Mouse (Mus musculus) heart, embryonic 13.5 days (tissue): ENCODE data around the gene Zfp423. TPM values are rescaled to one million over a fixed set of nuclear protein-coding genes. Genes with fewer than 3 reads are reported as not detected.

ENCODE experiments used
- ATAC-seq: fragments of 200-750 bp; cut with Nextera tagmentation; 2 replicates; pipeline ENCODE4 v1.8.0; 2017; ENCODE audit warnings: moderate TSS enrichment; ENCODE audit not compliant: insufficient number of reproducible peaks, low FRiP score, low TSS enrichment; ENCODE audit errors: extremely low read depth
- H3K27ac ChIP-seq: fragments of 300-500 bp; sonication (generic); replicated peaks from 2 replicates; pipeline ENCODE4 v1.5.1; 2015; ENCODE audit warnings: moderate library complexity, mild to moderate bottlenecking, inconsistent platforms
- H3K27me3 ChIP-seq: fragments of 300-500 bp; sonication (generic); replicated peaks from 2 replicates; pipeline ENCODE4 v1.6.1; 2015; ENCODE audit warnings: mild to moderate bottlenecking, inconsistent platforms
- H3K36me3 ChIP-seq: fragments of 300-500 bp; sonication (generic); 2 replicates; pipeline ENCODE4 v1.6.1; 2015; ENCODE audit warnings: mild to moderate bottlenecking, inconsistent platforms
- H3K4me1 ChIP-seq: fragments of 300-500 bp; sonication (generic); 2 replicates; pipeline ENCODE4 v1.6.1; 2015; ENCODE audit warnings: inconsistent platforms
- H3K4me2 ChIP-seq: fragments of 300-500 bp; sonication (generic); 2 replicates; pipeline ENCODE4 v1.6.1; 2015; ENCODE audit warnings: inconsistent platforms, mild to moderate bottlenecking, moderate library complexity
- H3K4me3 ChIP-seq: fragments of 300-500 bp; sonication (generic); 2 replicates; pipeline ENCODE4 v1.5.1; 2015; ENCODE audit warnings: moderate library complexity, mild to moderate bottlenecking, inconsistent platforms
- H3K9ac ChIP-seq: fragments of 300-500 bp; sonication (generic); 2 replicates; pipeline ENCODE4 v1.6.1; 2015; ENCODE audit warnings: inconsistent platforms, mild to moderate bottlenecking, moderate library complexity
- H3K9me3 ChIP-seq: fragments of 300-500 bp; sonication (generic); 2 replicates; pipeline ENCODE4 v1.6.1; 2016; ENCODE audit warnings: inconsistent platforms
- WGBS: fragments of 180-500 bp; shearing (Covaris S2); methylation state at CpG from one replicate; pipeline ENCODE4 v1.1.7; 2015; ENCODE audit warnings: mixed read lengths; 5-methylcytosine and 5-hydroxymethylcytosine counted together
- polyA plus RNA-seq: library from polyadenylated mRNA; unstranded; fragments of >200 nt; fragmentation: Nextera tagmentation; extraction: Ambion mirVana; gene quantifications from 2 replicates; pipeline ENCODE4 v1.2.1, GENCODE M21; 2015

Zfp423 gene
- polyA plus RNA-seq, 1 experiment from 2014 or later, result 4.1 TPM

- 0 out of 2 replicates have a peak overlapping the region, but pooled peaks have one; percentile 8 for H3K9ac ChIP-seq
- no peak for ATAC-seq
- no peaks in the 10 kb centered on the region for H3K9me3 ChIP-seq
- H3K27me3 ChIP-seq, result peaks cover 72% of the 10 kb centered on the region
- peak overlapping the region; percentile 67 for H3K4me2 ChIP-seq
- H3K4me3 ChIP-seq, result peak overlapping the region; percentile 41
- H3K36me3 ChIP-seq, result no peaks in the 10 kb centered on the region
- H3K4me1 ChIP-seq, result peaks cover 40% of the 10 kb centered on the region
- H3K27ac ChIP-seq, result no peak overlapping the region
- 13% methylated on average over 34 of the region's 34 CpGs for WGBS
These were observed 298.2 kb downstream of the Zfp423 start for GRCm38 (mm10) chr8:87660916-87661910.

GRCm38 (mm10) chr8:87660029-87660915 is 299.1 kb downstream of the Zfp423 start:
- H3K4me1 ChIP-seq, result peaks cover 45% of the 10 kb centered on the region
- H3K27me3 ChIP-seq, result peaks cover 69% of the 10 kb centered on the region
- H3K27ac ChIP-seq, result no peak overlapping the region
- ATAC-seq, result no peak
- H3K36me3 ChIP-seq, result no peaks in the 10 kb centered on the region
- peak overlapping the region; percentile 33; the same call in 1 of the 2 replicates for H3K9ac ChIP-seq
- no peaks in the 10 kb centered on the region for H3K9me3 ChIP-seq
- WGBS, result 3% methylated on average over 43 of the region's 43 CpGs
- peak overlapping the region; percentile 41 for H3K4me3 ChIP-seq
- peak overlapping the region; percentile 67 for H3K4me2 ChIP-seq

GRCm38 (mm10) chr8:87657488-87657887 is 301.9 kb downstream of the Zfp423 start:
- H3K4me2 ChIP-seq, result no peak overlapping the region; the same call in 1 of the 2 replicates

GRCm38 (mm10) chr8:87656484-87657230 is 302.7 kb downstream of the Zfp423 start:
- 9% methylated on average over 35 of the region's 35 CpGs for WGBS
- Histone ChIP-seq H3K27ac (no peak overlapping the region), H3K4me2 (peak overlapping the region; percentile 78), H3K4me3 (peak overlapping the region; percentile 50), H3K36me3 (no peaks in the 10 kb centered on the region), H3K9ac (peak overlapping the region; percentile 54), H3K9me3 (no peaks in the 10 kb centered on the region), H3K4me1 (peaks cover 32% of the 10 kb centered on the region), H3K27me3 (peaks cover 39% of the 10 kb centered on the region)
- peak; percentile 79; the same call in 1 of the 2 replicates for ATAC-seq

More at GRCm38 (mm10) chr8:87657488-87657887, 301.9 kb downstream of the Zfp423 start:
- Histone ChIP-seq H3K27ac (no peak overlapping the region), H3K9ac (no peak overlapping the region), H3K9me3 (no peaks in the 10 kb centered on the region), H3K4me3 (no peak overlapping the region), H3K27me3 (peaks cover 46% of the 10 kb centered on the region), H3K36me3 (no peaks in the 10 kb centered on the region), H3K4me1 (peaks cover 36% of the 10 kb centered on the region)
- 42% methylated on average over 4 of the region's 4 CpGs for WGBS
- no peak for ATAC-seq

GRCm38 (mm10) chr8:87655946-87656345 is 303.4 kb downstream of the Zfp423 start:
- Histone ChIP-seq H3K4me1 (peaks cover 28% of the 10 kb centered on the region), H3K9ac (no peak overlapping the region), H3K36me3 (no peaks in the 10 kb centered on the region), H3K27me3 (peaks cover 32% of the 10 kb centered on the region), H3K9me3 (no peaks in the 10 kb centered on the region), H3K4me2 (peak overlapping the region; percentile 78), H3K27ac (no peak overlapping the region), H3K4me3 (no peak overlapping the region)
- ATAC-seq, result no peak
- WGBS, result 76% methylated on average over 9 of the region's 9 CpGs

- no peaks in the 10 kb centered on the region for H3K9me3 ChIP-seq
- WGBS, result 77% methylated on average over 9 of the region's 9 CpGs
These were observed 311.6 kb downstream of the Zfp423 start for GRCm38 (mm10) chr8:87647781-87648180.

GRCm38 (mm10) chr8:87645829-87646483 is 313.4 kb downstream of the Zfp423 start:
- ATAC-seq, result no peak
- 63% methylated on average over 5 of the region's 5 CpGs for WGBS
- Histone ChIP-seq H3K4me1 (no peaks in the 10 kb centered on the region), H3K9me3 (no peaks in the 10 kb centered on the region), H3K9ac (no peak overlapping the region), H3K4me3 (no peak overlapping the region), H3K27me3 (peaks cover 17% of the 10 kb centered on the region), H3K4me2 (no peak overlapping the region), H3K27ac (no peak overlapping the region), H3K36me3 (no peaks in the 10 kb centered on the region)

More at GRCm38 (mm10) chr8:87647781-87648180, 311.6 kb downstream of the Zfp423 start:
- Histone ChIP-seq H3K27ac (no peak overlapping the region), H3K36me3 (no peaks in the 10 kb centered on the region), H3K4me3 (no peak overlapping the region), H3K4me1 (no peaks in the 10 kb centered on the region), H3K27me3 (peaks cover 17% of the 10 kb centered on the region; the same call in 1 of the 2 replicates), H3K9ac (no peak overlapping the region), H3K4me2 (no peak overlapping the region)
- ATAC-seq, result no peak

- Histone ChIP-seq H3K27me3 (peaks cover 18% of the 10 kb centered on the region), H3K4me2 (no peak overlapping the region), H3K36me3 (no peaks in the 10 kb centered on the region), H3K27ac (no peak overlapping the region), H3K9ac (no peak overlapping the region), H3K9me3 (no peaks in the 10 kb centered on the region), H3K4me3 (no peak overlapping the region), H3K4me1 (no peaks in the 10 kb centered on the region)
- WGBS, result 35% methylated on average over 6 of the region's 6 CpGs
- no peak for ATAC-seq
These were observed 314.0 kb downstream of the Zfp423 start for GRCm38 (mm10) chr8:87645371-87645770.

- H3K36me3 ChIP-seq, result no peaks in the 10 kb centered on the region
- no peak overlapping the region for H3K4me3 ChIP-seq
- H3K9me3 ChIP-seq, result no peaks in the 10 kb centered on the region
- ATAC-seq, result no peak
- H3K4me1 ChIP-seq, result no peaks in the 10 kb centered on the region
- H3K9ac ChIP-seq, result no peak overlapping the region
- H3K27ac ChIP-seq, result no peak overlapping the region
- H3K4me2 ChIP-seq, result no peak overlapping the region
- peaks cover 8% of the 10 kb centered on the region for H3K27me3 ChIP-seq
- WGBS, result 37% methylated on average over 3 of the region's 3 CpGs
These were observed 318.5 kb downstream of the Zfp423 start for GRCm38 (mm10) chr8:87640930-87641329.

GRCm38 (mm10) chr8:87636226-87636742 is 323.1 kb downstream of the Zfp423 start:
- Histone ChIP-seq H3K27me3 (peaks cover 6% of the 10 kb centered on the region; the same call in 1 of the 2 replicates), H3K36me3 (no peaks in the 10 kb centered on the region), H3K4me2 (no peak overlapping the region), H3K9me3 (no peaks in the 10 kb centered on the region), H3K4me1 (peaks cover 3% of the 10 kb centered on the region; the same call in 1 of the 2 replicates), H3K27ac (no peak overlapping the region), H3K9ac (no peak overlapping the region), H3K4me3 (no peak overlapping the region)
- ATAC-seq, result no peak
- 61% methylated on average over 11 of the region's 11 CpGs for WGBS
